In genomic region chr7:105786506-105787284, GRCm38 (mm10) we compare ENCODE assay signal across 8 mouse cellular contexts. TPM values are rescaled to one million over a fixed set of nuclear protein-coding genes. Genes with fewer than 3 reads are reported as not detected.
DNase-seq lines count a peak whose midpoint lies in the region; ATAC-seq lines count a peak whose summit lies in the region.

No protein-coding gene starts in this region.

- ATAC-seq in heart, embryonic 13.5 days (ENCODE audit: extremely low read depth, insufficient number of reproducible peaks, low FRiP score, low TSS enrichment) = no peak
- ATAC-seq in hindbrain, embryonic 13.5 days (ENCODE audit: low FRiP score) = peak; percentile 74
- ATAC-seq in midbrain, embryonic 14.5 days (ENCODE audit: low FRiP score, low TSS enrichment) = peak; percentile 78

- intact Hi-C loops in left cerebral cortex, postnatal 36 days (cut with DNase I) = no loop called here

- peaks cover 17% of the 10 kb centered on the region for H3K36me3 ChIP-seq in heart, embryonic 13.5 days
- H3K36me3 ChIP-seq in hindbrain, embryonic 13.5 days = peaks cover 29% of the 10 kb centered on the region
- H3K36me3 ChIP-seq in midbrain, embryonic 14.5 days (ENCODE audit: control insufficient read depth, insufficient read depth, low read length) = peaks cover 42% of the 10 kb centered on the region

- peak overlapping the region; percentile 80 for H3K27ac ChIP-seq in heart, embryonic 13.5 days (replicated peaks)
- peak overlapping the region; percentile 99 for H3K27ac ChIP-seq in hindbrain, embryonic 13.5 days
- peak overlapping the region; percentile 99 for H3K27ac ChIP-seq in midbrain, embryonic 14.5 days (replicated peaks; ENCODE audit: low read depth, low read length)

- H3K27me3 ChIP-seq in heart, embryonic 13.5 days (replicated peaks) = peaks cover 19% of the 10 kb centered on the region
- H3K27me3 ChIP-seq in hindbrain, embryonic 13.5 days = no peaks in the 10 kb centered on the region
- H3K27me3 ChIP-seq in midbrain, embryonic 14.5 days (ENCODE audit: control insufficient read depth, insufficient read depth, low read length) = no peaks in the 10 kb centered on the region

- no peaks in the 10 kb centered on the region for H3K9me3 ChIP-seq in heart, embryonic 13.5 days
- H3K9me3 ChIP-seq in hindbrain, embryonic 13.5 days = no peaks in the 10 kb centered on the region
- H3K9me3 ChIP-seq in midbrain, embryonic 14.5 days (ENCODE audit: control insufficient read depth, low read length) = no peaks in the 10 kb centered on the region

- H3K4me3 ChIP-seq in heart, embryonic 13.5 days = peak overlapping the region; percentile 79
- peak overlapping the region; percentile 90 for H3K4me3 ChIP-seq in hindbrain, embryonic 13.5 days
- H3K4me3 ChIP-seq in midbrain, embryonic 14.5 days (replicated peaks; ENCODE audit: low read depth, low read length) = peak overlapping the region; percentile 100

- no peak for DNase-seq in heart, adult 8-10 months (ENCODE audit: low spot score)
- peak; percentile 41 for DNase-seq in embryo, embryonic 10 days (ENCODE audit: low spot score)
- peak; percentile 76 for DNase-seq in midbrain, embryonic 14.5 days
- DNase-seq in urinary bladder, postnatal 14 days (ENCODE audit: low spot score) = no peak
- no peak for DNase-seq in lung, postnatal 25 days (ENCODE audit: low spot score)
- no peak for DNase-seq in left cerebral cortex, postnatal 36 days (ENCODE audit: low spot score in 2 of 2)

- WGBS in heart, embryonic 13.5 days = 8% methylated on average over 20 of the region's 20 CpGs
- WGBS in hindbrain, embryonic 13.5 days = 5% methylated on average over 19 of the region's 20 CpGs
- WGBS in midbrain, embryonic 14.5 days = 3% methylated on average over 20 of the region's 20 CpGs

- peaks cover 39% of the 10 kb centered on the region for H3K4me1 ChIP-seq in heart, embryonic 13.5 days
- H3K4me1 ChIP-seq in hindbrain, embryonic 13.5 days (replicated peaks) = peaks cover 58% of the 10 kb centered on the region
- H3K4me1 ChIP-seq in midbrain, embryonic 14.5 days (ENCODE audit: control insufficient read depth, insufficient read depth, low read length) = peaks cover 42% of the 10 kb centered on the region

- peak overlapping the region; percentile 74 for H3K4me2 ChIP-seq in heart, embryonic 13.5 days
- peak overlapping the region; percentile 94 for H3K4me2 ChIP-seq in hindbrain, embryonic 13.5 days
- H3K4me2 ChIP-seq in midbrain, embryonic 14.5 days (ENCODE audit: low read length) = peak overlapping the region; percentile 85

- peak overlapping the region; percentile 92 for H3K9ac ChIP-seq in heart, embryonic 13.5 days
- H3K9ac ChIP-seq in hindbrain, embryonic 13.5 days = peak overlapping the region; percentile 100
- peak overlapping the region; percentile 100 for H3K9ac ChIP-seq in midbrain, embryonic 14.5 days (replicated peaks; ENCODE audit: low read length)

RNA-seq across cellular contexts. Expression of gene Dchs1, which starts 0.8 kb away (rescaled TPM):
- polyA plus RNA-seq in heart, embryonic 13.5 days (2015; fragmentation: Nextera tagmentation; extraction: Ambion mirVana) = 4.7 and 5.9 TPM in 2 replicates
- total RNA-seq in heart, adult 8-10 months (2022) = 1 to 10 TPM; 4.3 to 8.7 (median 7.3) TPM
- polyA plus RNA-seq in hindbrain, embryonic 13.5 days (2015; fragmentation: Nextera tagmentation; extraction: Ambion mirVana) = 15.8 and 16.1 TPM in 2 replicates
- polyA plus RNA-seq in midbrain, embryonic 14.5 days (2014; fragmentation: Nextera tagmentation; extraction: Ambion mirVana) = 22.4 and 26.1 TPM in 2 replicates
- 10 to 100 TPM in 1 of 2 experiments, 1 to 10 TPM in 1; 8.6 to 11.5 TPM for total RNA-seq in left cerebral cortex, postnatal 36 days (2021)

RNA-seq across cellular contexts. Expression of gene Mrpl17, which starts 24.2 kb away (rescaled TPM):
- 226 and 239 TPM in 2 replicates for polyA plus RNA-seq in heart, embryonic 13.5 days (2015; fragmentation: Nextera tagmentation; extraction: Ambion mirVana)
- 100 to 1,000 TPM; 123 to 132 (median 127) TPM for total RNA-seq in heart, adult 8-10 months (2022)
- polyA plus RNA-seq in hindbrain, embryonic 13.5 days (2015; fragmentation: Nextera tagmentation; extraction: Ambion mirVana) = 210 and 219 TPM in 2 replicates
- 186 and 200 TPM in 2 replicates for polyA plus RNA-seq in midbrain, embryonic 14.5 days (2014; fragmentation: Nextera tagmentation; extraction: Ambion mirVana)
- 100 to 1,000 TPM in 1 of 2 experiments, 10 to 100 TPM in 1; 90.1 to 114 TPM for total RNA-seq in left cerebral cortex, postnatal 36 days (2021)

RNA-seq across cellular contexts. Expression of gene Tpp1, which starts 34.7 kb away (rescaled TPM):
- 80.7 and 88.2 TPM in 2 replicates for polyA plus RNA-seq in heart, embryonic 13.5 days (2015; fragmentation: Nextera tagmentation; extraction: Ambion mirVana)
- total RNA-seq in heart, adult 8-10 months (2022) = 10 to 100 TPM; 39.0 to 57.8 (median 45.5) TPM
- polyA plus RNA-seq in hindbrain, embryonic 13.5 days (2015; fragmentation: Nextera tagmentation; extraction: Ambion mirVana) = 39.9 and 46.8 TPM in 2 replicates
- 22.5 and 49.5 TPM in 2 replicates for polyA plus RNA-seq in midbrain, embryonic 14.5 days (2014; fragmentation: Nextera tagmentation; extraction: Ambion mirVana)
- total RNA-seq in left cerebral cortex, postnatal 36 days (2021) = 10 to 100 TPM; 59.6 to 73.9 TPM

RNA-seq across cellular contexts. Expression of gene Taf10, which starts 42.5 kb away (rescaled TPM):
- 120 and 134 TPM in 2 replicates for polyA plus RNA-seq in heart, embryonic 13.5 days (2015; fragmentation: Nextera tagmentation; extraction: Ambion mirVana)
- 100 to 1,000 TPM; 102 to 119 (median 112) TPM for total RNA-seq in heart, adult 8-10 months (2022)
- 111 and 122 TPM in 2 replicates for polyA plus RNA-seq in hindbrain, embryonic 13.5 days (2015; fragmentation: Nextera tagmentation; extraction: Ambion mirVana)
- 131 and 152 TPM in 2 replicates for polyA plus RNA-seq in midbrain, embryonic 14.5 days (2014; fragmentation: Nextera tagmentation; extraction: Ambion mirVana)
- total RNA-seq in left cerebral cortex, postnatal 36 days (2021) = 100 to 1,000 TPM; 112 to 127 TPM

RNA-seq across cellular contexts. Expression of gene Rrp8, which starts 49.5 kb away (rescaled TPM):
- polyA plus RNA-seq in heart, embryonic 13.5 days (2015; fragmentation: Nextera tagmentation; extraction: Ambion mirVana) = 25.0 and 25.1 TPM in 2 replicates
- 10 to 100 TPM in 3 of 4 experiments, 1 to 10 TPM in 1; 8.8 to 10.4 (median 10.2) TPM for total RNA-seq in heart, adult 8-10 months (2022)
- 25.8 and 28.0 TPM in 2 replicates for polyA plus RNA-seq in hindbrain, embryonic 13.5 days (2015; fragmentation: Nextera tagmentation; extraction: Ambion mirVana)
- 18.6 and 24.4 TPM in 2 replicates for polyA plus RNA-seq in midbrain, embryonic 14.5 days (2014; fragmentation: Nextera tagmentation; extraction: Ambion mirVana)
- 10 to 100 TPM; 13.0 to 14.0 TPM for total RNA-seq in left cerebral cortex, postnatal 36 days (2021)

Comparison
In these comparisons a context has a peak if more than half of its experiments do, and no peak if none do; other contexts are left out.
1. DNase-seq: peak in embryo, embryonic 10 days (single experiment) and midbrain, embryonic 14.5 days (single experiment); none in heart, adult 8-10 months (single experiment), urinary bladder, postnatal 14 days (single experiment), lung, postnatal 25 days (single experiment) and left cerebral cortex, postnatal 36 days (0 of 2).
2. Peak in every context shown above with its lines, with median percentiles within 50 percentile points of each other: H3K27ac ChIP-seq, H3K4me2 ChIP-seq, H3K4me3 ChIP-seq and H3K9ac ChIP-seq.